Mouse (Mus musculus): ENCODE measurements at regions not wholly inside any gene's neighbourhood (a gene's known extent, or its start where the extent isn't known, plus 50 kb on each side); places are given as distances from the start of the nearest gene placed in this dataset.

- TF ChIP-seq EP300 (IDR thresholded peaks at IDR 0.05; ENCODE audit: low read depth) (no peak), CTCF (IDR thresholded peaks at IDR 0.05; ENCODE audit: low read depth) (no peak)
Measured at GRCm38 (mm10) chr15:5446040-5446755, 202.2 kb upstream of the Ptger4 start.

Measured in liver, postnatal 0 days (tissue).